Comparison of ENCODE assay signal across 29 mouse cellular contexts in the genomic region with DNA sequence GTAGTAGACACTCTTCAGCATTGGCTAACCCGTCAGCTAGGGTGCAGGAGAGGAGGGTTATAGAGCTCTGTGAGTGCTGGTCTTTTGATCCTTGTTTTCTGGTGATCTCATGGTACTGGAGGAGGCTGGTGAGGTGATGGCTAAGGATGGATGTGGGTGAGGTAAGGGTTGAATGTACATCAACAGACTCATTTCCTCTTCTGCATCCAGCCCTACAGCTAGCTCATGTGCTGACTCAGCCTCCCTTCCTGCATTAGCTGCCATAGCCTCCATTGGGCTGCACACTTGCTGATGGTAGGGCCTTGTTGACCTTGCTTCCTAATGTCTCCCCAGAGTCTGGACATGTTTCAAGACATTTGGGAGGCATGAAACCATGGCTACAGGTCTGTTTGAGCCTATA. TPM values are rescaled to one million over a fixed set of nuclear protein-coding genes. Genes with fewer than 3 reads are reported as not detected.
A peak's percentile ranks its signal among the peaks of the same experiment; 100 is the strongest.
DNase-seq lines count a peak whose midpoint lies in the region; ATAC-seq and TF ChIP-seq lines count a peak whose summit lies in the region.
"Had no signal": no experiment of that assay in that cellular context is flagged by ENCODE, and none has a peak within 500 bp of the region (broad histone marks: within the 10 kb centered on the region; RNA-seq: fewer than 3 reads in every experiment).

No protein-coding gene starts in this region.

- H3K9ac ChIP-seq in heart, embryonic 12.5 days = no peak overlapping the region
- H3K9ac ChIP-seq in CH12.LX (ENCODE audit: insufficient read depth, low read depth) = no peak overlapping the region
- no peak overlapping the region for H3K9ac ChIP-seq in liver, postnatal 0 days (replicated peaks)
- H3K9ac ChIP-seq in midbrain, embryonic 15.5 days = no peak overlapping the region
- H3K9ac ChIP-seq: heart, embryonic 13.5 days; hindbrain, embryonic 15.5 days; midbrain, embryonic 12.5 days; neural tube, embryonic 15.5 days had no signal

- TF ChIP-seq RAD21 in CH12.LX (IDR thresholded peaks at IDR 0.05; ENCODE audit: low read depth, low read length) = no peak

- no peaks in the 10 kb centered on the region for H3K9me3 ChIP-seq in heart, embryonic 12.5 days (replicated peaks)
- no peaks in the 10 kb centered on the region for H3K9me3 ChIP-seq in heart, embryonic 10.5 days
- H3K9me3 ChIP-seq in CH12.LX (replicated peaks; ENCODE audit: low read length) = no peaks in the 10 kb centered on the region
- no peaks in the 10 kb centered on the region for H3K9me3 ChIP-seq in liver, postnatal 0 days (ENCODE audit: low read length)
- H3K9me3 ChIP-seq in midbrain, embryonic 15.5 days = no peaks in the 10 kb centered on the region
- H3K9me3 ChIP-seq: heart, embryonic 13.5 days; hindbrain, embryonic 15.5 days; midbrain, embryonic 12.5 days; neural tube, embryonic 15.5 days had no signal

- TF ChIP-seq CTCF in CH12.LX (conservative IDR thresholded peaks at IDR 0.05 in 1 of 2, IDR thresholded peaks at IDR 0.05 in 1 of 2; ENCODE audit: low read depth in 2 of 2, low read length in 2 of 2) = no peak
- TF ChIP-seq CTCF in liver, postnatal 0 days (IDR thresholded peaks at IDR 0.05; ENCODE audit: low read depth) = no peak

- no peaks in the 10 kb centered on the region for H3K27me3 ChIP-seq in heart, embryonic 12.5 days (replicated peaks)
- H3K27me3 ChIP-seq in heart, embryonic 10.5 days (ENCODE audit: insufficient read depth, poor library complexity, severe bottlenecking) = no peaks in the 10 kb centered on the region
- H3K27me3 ChIP-seq in CH12.LX (replicated peaks) = no peaks in the 10 kb centered on the region
- no peaks in the 10 kb centered on the region for H3K27me3 ChIP-seq in liver, postnatal 0 days (ENCODE audit: insufficient read depth, low read length)
- H3K27me3 ChIP-seq in midbrain, embryonic 15.5 days (replicated peaks) = no peaks in the 10 kb centered on the region
- H3K27me3 ChIP-seq: heart, embryonic 13.5 days; hindbrain, embryonic 15.5 days; midbrain, embryonic 12.5 days; neural tube, embryonic 15.5 days; Patski had no signal

- H3K4me3 ChIP-seq in heart, embryonic 12.5 days = no peak overlapping the region
- H3K4me3 ChIP-seq in heart, embryonic 10.5 days = no peak overlapping the region
- no peak overlapping the region for H3K4me3 ChIP-seq in CH12.LX (replicated peaks in 1 of 3; ENCODE audit: low read depth in 2 of 3, low read length in 2 of 3, poor library complexity in 1 of 3)
- no peak overlapping the region for H3K4me3 ChIP-seq in liver, postnatal 0 days (ENCODE audit: low read depth, low read length)
- no peak overlapping the region for H3K4me3 ChIP-seq in midbrain, embryonic 15.5 days
- H3K4me3 ChIP-seq: erythroblast, embryonic 14.5 days; heart, embryonic 13.5 days; hindbrain, embryonic 15.5 days; midbrain, embryonic 12.5 days; neural tube, embryonic 15.5 days had no signal

- H3K4me2 ChIP-seq in heart, embryonic 12.5 days = no peak overlapping the region
- H3K4me2 ChIP-seq in CH12.LX (ENCODE audit: insufficient read depth, low read depth, poor library complexity, severe bottlenecking) = no peak overlapping the region
- no peak overlapping the region for H3K4me2 ChIP-seq in liver, postnatal 0 days (ENCODE audit: low read depth, low read length)
- H3K4me2 ChIP-seq in midbrain, embryonic 15.5 days = no peak overlapping the region
- H3K4me2 ChIP-seq: heart, embryonic 13.5 days; hindbrain, embryonic 15.5 days; midbrain, embryonic 12.5 days; neural tube, embryonic 15.5 days had no signal

- 74% methylated on average over 1 of the region's 1 CpGs for WGBS in heart, embryonic 12.5 days
- whole genome bisulfite sequencing in heart, embryonic 10.5 days = 78% methylated on average over 1 of the region's 1 CpGs
- WGBS in liver, postnatal 0 days (ENCODE audit: insufficient replicate concordance) = 67% methylated on average over 1 of the region's 1 CpGs
- 96% methylated on average over 1 of the region's 1 CpGs for WGBS in midbrain, embryonic 15.5 days

- dilution Hi-C loops in CH12.LX (cut with MboI; ENCODE audit: extremely low pct_ligation_motif_present, extremely low pct_unique_long_range_greater_than_20kb, low sequenced_read_pairs) = no loop called here

- H3K4me1 ChIP-seq in heart, embryonic 12.5 days (replicated peaks) = peaks cover 51% of the 10 kb centered on the region
- H3K4me1 ChIP-seq in heart, embryonic 10.5 days = peaks cover 38% of the 10 kb centered on the region
- H3K4me1 ChIP-seq in CH12.LX (ENCODE audit: control insufficient read depth in 1 of 2, insufficient read depth in 2 of 2) = peaks cover 10 to 27% of the 10 kb centered on the region in 2 experiments
- H3K4me1 ChIP-seq in liver, postnatal 0 days (ENCODE audit: insufficient read depth) = peaks cover 25% of the 10 kb centered on the region
- no peaks in the 10 kb centered on the region for H3K4me1 ChIP-seq in midbrain, embryonic 15.5 days
- H3K4me1 ChIP-seq: hindbrain, embryonic 15.5 days; midbrain, embryonic 12.5 days had no signal

- 0 out of 2 replicates have a peak, but pooled peaks have one; percentile 10 for ATAC-seq in heart, embryonic 12.5 days (ENCODE audit: insufficient number of reproducible peaks, low FRiP score)
- 0 out of 2 replicates have a peak, but pooled peaks have one; percentile 5 for ATAC-seq in liver, postnatal 0 days
- ATAC-seq in monocyte, adult 5-6 weeks (replicated peaks; ENCODE audit: insufficient number of reproducible peaks, low FRiP score, low TSS enrichment, poor library complexity, severe bottlenecking) = peak; percentile 42; the same call in 1 of the 2 replicates
- ATAC-seq in midbrain, embryonic 15.5 days (replicated peaks) = no peak
- ATAC-seq: forebrain, embryonic 16.5 days; inflammation-experienced regulatory T-cells, adult 6 months; lung, postnatal 0 days; Patski had no signal

- TF ChIP-seq POLR2A in CH12.LX (IDR thresholded peaks at IDR 0.05; ENCODE audit: low read depth, low read length) = no peak

- no peaks in the 10 kb centered on the region for H3K36me3 ChIP-seq in heart, embryonic 12.5 days
- no peaks in the 10 kb centered on the region for H3K36me3 ChIP-seq in heart, embryonic 10.5 days
- peaks cover 0 to 31% of the 10 kb centered on the region in 2 experiments for H3K36me3 ChIP-seq in CH12.LX (replicated peaks in 1 of 2; ENCODE audit: control insufficient read depth in 1 of 2, insufficient read depth in 1 of 2, low read length in 1 of 2)
- 0 out of 2 replicates have a peak, but pooled peaks cover 4% of the 10 kb centered on the region for H3K36me3 ChIP-seq in liver, postnatal 0 days (replicated peaks; ENCODE audit: insufficient read depth, low read length)
- H3K36me3 ChIP-seq in midbrain, embryonic 15.5 days (replicated peaks) = no peaks in the 10 kb centered on the region
- H3K36me3 ChIP-seq: hindbrain, embryonic 15.5 days; midbrain, embryonic 12.5 days; neural tube, embryonic 15.5 days had no signal

- in situ Hi-C loops in CH12.LX (cut with MboI; ENCODE audit: low pct_ligation_motif_present, low pct_unique_long_range_greater_than_20kb, low sequenced_read_pairs) = no loop called here

- no peak overlapping the region for H3K27ac ChIP-seq in heart, embryonic 12.5 days (ENCODE audit: poor library complexity, severe bottlenecking)
- H3K27ac ChIP-seq in heart, embryonic 10.5 days = no peak overlapping the region
- no peak overlapping the region for H3K27ac ChIP-seq in CH12.LX (ENCODE audit: insufficient read depth, low read depth)
- no peak overlapping the region for H3K27ac ChIP-seq in liver, postnatal 0 days (ENCODE audit: low read depth)
- no peak overlapping the region for H3K27ac ChIP-seq in midbrain, embryonic 15.5 days
- H3K27ac ChIP-seq: heart, embryonic 13.5 days; hindbrain, embryonic 15.5 days; kidney, postnatal 0 days; midbrain, embryonic 12.5 days; neural tube, embryonic 15.5 days had no signal

- DNase-seq in heart, embryonic 10.5 days (ENCODE audit: low spot score) = no peak
- no peak for DNase-seq in CH12.LX (ENCODE audit: extremely low read depth)
- no peak for DNase-seq in liver, postnatal 0 days
- no peak for DNase-seq in spleen, adult 12 weeks (ENCODE audit: low spot score)
- DNase-seq in kidney, adult 8-10 months = no peak
- DNase-seq: adrenal gland, postnatal 14 days; B cell, adult 2 months; cerebellum, adult 11-12 months; cerebellum, adult 9-11 months; heart, postnatal 10 days; kidney, adult 2 months; kidney, postnatal 4 days; right cerebral cortex, postnatal 25 days; spleen, adult 18-20 months; thymus, adult 18-20 months; thymus, postnatal 25 days had no signal

- H3K79me2 ChIP-seq in CH12.LX (replicated peaks; ENCODE audit: control insufficient read depth, extremely low read depth, insufficient read depth, poor library complexity, severe bottlenecking) = no peaks in the 10 kb centered on the region

- no peak for TF ChIP-seq EP300 in CH12.LX (IDR thresholded peaks at IDR 0.05; ENCODE audit: low read length)
- TF ChIP-seq EP300 in liver, postnatal 0 days (IDR thresholded peaks at IDR 0.05; ENCODE audit: low read depth) = no peak

RNA-seq across cellular contexts. Expression of a gene that starts 9.5 kb away (rescaled TPM):
- polyA plus RNA-seq in heart, embryonic 12.5 days (2016; fragmentation: Nextera tagmentation; extraction: Ambion mirVana) = 39.3 and 39.8 TPM in 2 replicates
- 40.3 and 46.4 TPM in 2 replicates for polyA plus RNA-seq in heart, embryonic 10.5 days (2016; fragmentation: Nextera tagmentation; extraction: Ambion mirVana)
- 15.6 and 18.4 TPM in 2 replicates for total RNA-seq in CH12.LX (2012; rRNA removed)
- total RNA-seq in CH12.LX (2014; rRNA removed) = 11.6 and 13.4 TPM in 2 replicates
- polyA plus RNA-seq in CH12.LX (2012; ENCODE audit: insufficient read length, low read depth) = 25.3 and 32.8 TPM in 2 replicates
- polyA plus RNA-seq in liver, postnatal 0 days (2015; fragmentation: Nextera tagmentation; extraction: Ambion mirVana) = 16.6 and 17.9 TPM in 2 replicates
- 21.5 to 55.1 TPM (median 25.0 TPM) in 3 replicates for total RNA-seq in monocyte, adult 5-6 weeks (2017)
- 32.0 and 34.3 TPM in 2 replicates for polyA plus RNA-seq in midbrain, embryonic 15.5 days (2015; fragmentation: Nextera tagmentation; extraction: Ambion mirVana)

RNA-seq across cellular contexts. Expression of a gene that starts 49.8 kb away (rescaled TPM):
- 23.8 and 28.4 TPM in 2 replicates for polyA plus RNA-seq in heart, embryonic 12.5 days (2016; fragmentation: Nextera tagmentation; extraction: Ambion mirVana)
- polyA plus RNA-seq in heart, embryonic 10.5 days (2016; fragmentation: Nextera tagmentation; extraction: Ambion mirVana) = 23.7 and 32.8 TPM in 2 replicates
- total RNA-seq in CH12.LX (2012; rRNA removed) (24.5 and 29.1 TPM in 2 replicates), CH12.LX (2014; rRNA removed) (33.2 and 33.4 TPM in 2 replicates)
- polyA plus RNA-seq in CH12.LX (2012; ENCODE audit: insufficient read length, low read depth) = 23.3 and 23.6 TPM in 2 replicates
- polyA plus RNA-seq in liver, postnatal 0 days (2015; fragmentation: Nextera tagmentation; extraction: Ambion mirVana) = 5.5 and 6.6 TPM in 2 replicates
- 29.7 to 52.8 TPM (median 33.2 TPM) in 3 replicates for total RNA-seq in monocyte, adult 5-6 weeks (2017)
- polyA plus RNA-seq in midbrain, embryonic 15.5 days (2015; fragmentation: Nextera tagmentation; extraction: Ambion mirVana) = 41.5 and 44.4 TPM in 2 replicates

RNA-seq across cellular contexts. Expression of a gene that starts 50.4 kb away (rescaled TPM):
- 20.0 and 20.1 TPM in 2 replicates for polyA plus RNA-seq in heart, embryonic 12.5 days (2016; fragmentation: Nextera tagmentation; extraction: Ambion mirVana)
- polyA plus RNA-seq in heart, embryonic 10.5 days (2016; fragmentation: Nextera tagmentation; extraction: Ambion mirVana) = 19.9 and 28.3 TPM in 2 replicates
- total RNA-seq in CH12.LX (2012; rRNA removed) (27.3 and 39.7 TPM in 2 replicates), CH12.LX (2014; rRNA removed) (53.2 and 67.3 TPM in 2 replicates)
- 87.4 and 92.2 TPM in 2 replicates for polyA plus RNA-seq in CH12.LX (2012; ENCODE audit: insufficient read length, low read depth)
- polyA plus RNA-seq in liver, postnatal 0 days (2015; fragmentation: Nextera tagmentation; extraction: Ambion mirVana) = 155 and 160 TPM in 2 replicates
- 50.8 to 61.9 TPM (median 55.9 TPM) in 3 replicates for total RNA-seq in monocyte, adult 5-6 weeks (2017)
- 11.6 and 14.2 TPM in 2 replicates for polyA plus RNA-seq in midbrain, embryonic 15.5 days (2015; fragmentation: Nextera tagmentation; extraction: Ambion mirVana)
